Mouse (Mus musculus): ENCODE results near the gene Sorl1.

DNA sequence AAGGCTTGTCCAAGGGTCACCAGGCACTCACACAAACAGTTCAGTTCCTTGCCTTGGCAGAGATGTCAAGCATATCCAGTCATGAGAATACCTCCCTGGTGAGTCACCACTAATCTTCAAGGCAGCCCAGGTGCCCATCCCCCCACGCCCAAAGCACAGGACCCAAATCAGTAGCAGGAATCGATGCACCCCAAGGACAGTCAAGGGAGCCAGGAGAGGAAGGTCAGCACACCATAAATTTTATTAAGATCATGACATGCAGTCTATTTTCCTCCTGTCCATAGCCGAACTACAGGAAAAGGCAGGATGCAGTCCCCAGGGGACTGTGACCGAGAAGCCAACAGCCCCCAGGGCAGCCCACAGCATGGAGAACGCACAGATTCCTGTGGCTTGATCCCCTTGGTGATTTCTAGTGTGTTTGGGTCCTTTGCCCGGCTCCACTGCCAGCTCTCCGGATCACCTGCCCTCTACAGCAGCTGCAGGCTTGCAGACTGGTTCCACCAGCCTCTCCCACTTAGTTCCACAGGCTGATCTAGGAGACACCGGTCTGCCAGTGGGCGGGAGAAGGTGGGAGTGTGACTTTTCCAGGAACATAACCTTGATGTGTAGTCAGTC lies 14.2 kb downstream of the Sorl1 start:
- TF ChIP-seq POLR2A (IDR thresholded peaks at IDR 0.05; ENCODE audit: borderline replicate concordance, control insufficient read depth, low read depth, low read length) (no peak), CTCF (IDR thresholded peaks at IDR 0.05; ENCODE audit: control insufficient read depth, insufficient read depth, low read length) (no peak)

All from bone marrow, adult 2 months (tissue).